Mouse (Mus musculus): ENCODE data around the gene Tmem242.

DNA sequence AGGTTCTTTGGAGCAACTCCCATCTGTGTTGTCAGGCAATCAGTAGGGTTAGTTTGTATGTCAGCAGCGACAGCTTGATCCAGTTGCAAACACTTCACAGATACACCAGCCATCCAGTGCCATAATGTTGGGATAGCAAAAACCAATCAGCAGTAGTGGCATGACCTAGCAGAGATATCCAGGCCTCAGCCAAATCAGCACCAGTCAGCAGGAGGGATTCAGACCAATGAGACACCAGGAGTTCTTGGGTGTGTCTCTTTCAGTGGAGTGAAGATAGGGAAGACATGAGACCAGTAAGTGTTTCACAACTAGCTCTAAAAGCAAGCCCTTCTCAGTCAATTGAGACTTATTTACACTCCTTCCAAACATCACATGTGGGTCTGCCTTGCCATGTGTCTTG, 44.6 kb upstream of the Tmem242 start:
- no peak for TF ChIP-seq POLR2A (IDR thresholded peaks at IDR 0.05; ENCODE audit: insufficient read depth, low read depth, low read length)
- TF ChIP-seq CTCF (IDR thresholded peaks at IDR 0.05; ENCODE audit: insufficient read depth, low read depth, low read length), result no peak

Measured in olfactory bulb, adult 2 months (tissue).